In the genomic region with DNA sequence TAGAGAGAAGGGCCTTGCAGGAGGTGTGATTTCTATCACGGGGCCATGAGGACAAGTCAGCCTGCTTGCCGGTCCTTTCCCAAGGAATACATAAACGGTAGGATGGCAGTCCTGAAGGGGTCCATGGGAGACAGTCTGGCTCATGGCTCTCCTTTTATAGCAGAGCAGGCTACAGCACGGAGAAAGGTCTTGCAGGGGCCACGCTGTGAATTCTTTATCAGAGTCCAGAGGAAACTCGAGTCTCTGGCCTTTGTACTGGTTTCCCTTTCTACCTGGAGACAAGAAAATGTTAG, we compare ENCODE assay signal across 10 mouse cellular contexts.
DNase-seq lines count a peak whose midpoint lies in the region; ATAC-seq and TF ChIP-seq lines count a peak whose summit lies in the region.
"Had no signal": no experiment of that assay in that cellular context is flagged by ENCODE, and none has a peak within 500 bp of the region (broad histone marks: within the 10 kb centered on the region; RNA-seq: fewer than 3 reads in every experiment).

No protein-coding gene starts in this region.

- peaks cover 4% of the 10 kb centered on the region; the same call in 1 of the 2 replicates for H3K9me3 ChIP-seq in kidney, embryonic 15.5 days (replicated peaks)
- no peaks in the 10 kb centered on the region for H3K9me3 ChIP-seq in limb, embryonic 14.5 days (ENCODE audit: control insufficient read depth, low read length)

- no peak overlapping the region for H3K4me2 ChIP-seq in kidney, embryonic 15.5 days
- no peak overlapping the region for H3K4me2 ChIP-seq in limb, embryonic 14.5 days (replicated peaks; ENCODE audit: low read depth, low read length, severe bottlenecking)

- no peak overlapping the region for H3K27ac ChIP-seq in kidney, embryonic 15.5 days
- H3K27ac ChIP-seq in limb, embryonic 14.5 days (replicated peaks; ENCODE audit: low read depth, low read length) = no peak overlapping the region

- no peaks in the 10 kb centered on the region for H3K4me1 ChIP-seq in kidney, embryonic 15.5 days
- H3K4me1 ChIP-seq in limb, embryonic 14.5 days (ENCODE audit: control insufficient read depth, insufficient read depth, low read length) = peaks cover 2% of the 10 kb centered on the region; the same call in 1 of the 2 replicates

- no peak for ATAC-seq in kidney, embryonic 15.5 days (replicated peaks; ENCODE audit: low FRiP score)
- ATAC-seq in limb, embryonic 14.5 days (ENCODE audit: low FRiP score, low read depth) = peak; percentile 12; the same call in 1 of the 2 replicates
- ATAC-seq: intestine, embryonic 16.5 days; Patski had no signal

- peak overlapping the region; percentile 17; the same call in 1 of the 2 replicates for H3K9ac ChIP-seq in kidney, embryonic 15.5 days
- no peak overlapping the region for H3K9ac ChIP-seq in limb, embryonic 14.5 days (ENCODE audit: low read depth, low read length, severe bottlenecking)

- H3K36me3 ChIP-seq in kidney, embryonic 15.5 days = no peaks in the 10 kb centered on the region
- no peaks in the 10 kb centered on the region for H3K36me3 ChIP-seq in limb, embryonic 14.5 days (ENCODE audit: control insufficient read depth, insufficient read depth, low read length)

- peak; percentile 14 to 27 for DNase-seq in cerebellum, postnatal 14 days
- DNase-seq in cerebellum, adult 18-20 months = no peak
- no peak for DNase-seq in kidney, adult 11 months
- DNase-seq in lung, postnatal 14 days = peak; percentile 2
- DNase-seq in lung, postnatal 25 days (ENCODE audit: low spot score) = no peak
- DNase-seq in limb, embryonic 14.5 days (ENCODE audit: low spot score) = no peak
- DNase-seq in thymus, postnatal 14 days = no peak

- WGBS in kidney, embryonic 15.5 days = 12% methylated on average over 6 of the region's 6 CpGs
- WGBS in limb, embryonic 14.5 days = 18% methylated on average over 6 of the region's 6 CpGs

- no peak overlapping the region for H3K4me3 ChIP-seq in kidney, embryonic 15.5 days (replicated peaks)
- H3K4me3 ChIP-seq in limb, embryonic 14.5 days (replicated peaks; ENCODE audit: low read length) = no peak overlapping the region

- H3K27me3 ChIP-seq in kidney, embryonic 15.5 days = no peaks in the 10 kb centered on the region
- no peaks in the 10 kb centered on the region for H3K27me3 ChIP-seq in limb, embryonic 14.5 days (ENCODE audit: control insufficient read depth, insufficient read depth, low read length)
- H3K27me3 ChIP-seq: Patski had no signal

- TF ChIP-seq POLR2A in limb, embryonic 14.5 days (IDR thresholded peaks at IDR 0.05; ENCODE audit: borderline replicate concordance, extremely low read depth, insufficient read depth, insufficient read length) = no peak

Comparison
In these comparisons a context has a peak if more than half of its experiments do, and no peak if none do; other contexts are left out.
1. DNase-seq: peak in cerebellum, postnatal 14 days (2 of 2) and lung, postnatal 14 days (single experiment); none in cerebellum, adult 18-20 months (0 of 2), kidney, adult 11 months (single experiment), lung, postnatal 25 days (single experiment), limb, embryonic 14.5 days (single experiment) and thymus, postnatal 14 days (single experiment).